Mouse (Mus musculus) forebrain, embryonic 11.5 days (tissue): ENCODE results near the gene Lrrc4b. TPM values are rescaled to one million over a fixed set of nuclear protein-coding genes. Genes with fewer than 3 reads are reported as not detected.

Experiments used
- ATAC-seq: fragments of 200-750 bp; cut with Nextera tagmentation; replicated peaks from 2 replicates; pipeline ENCODE4 v1.8.0; 2017; ENCODE audit warnings: moderate TSS enrichment; ENCODE audit not compliant: low FRiP score
- DNase-seq: peaks from one replicate; pipeline ENCODE4 v3.0.0-alpha.2; 2017; ENCODE audit warnings: low spot score
- H3K27ac ChIP-seq: fragments of 300-500 bp; sonication (generic); 2 replicates; pipeline ENCODE4 v1.5.1; 2014; ENCODE audit warnings: low read depth, low read length
- H3K27me3 ChIP-seq: fragments of 300-500 bp; sonication (generic); 2 replicates; pipeline ENCODE4 v1.6.1; 2014; ENCODE audit warnings: mild to moderate bottlenecking, low read length, mixed read lengths; ENCODE audit not compliant: control insufficient read depth, insufficient read depth
- H3K36me3 ChIP-seq: fragments of 300-500 bp; sonication (generic); 2 replicates; pipeline ENCODE4 v1.6.1; 2014; ENCODE audit warnings: mild to moderate bottlenecking, low read length, moderate library complexity, mixed read lengths; ENCODE audit not compliant: control insufficient read depth, insufficient read depth
- H3K4me1 ChIP-seq: fragments of 300-500 bp; sonication (generic); replicated peaks from 2 replicates; pipeline ENCODE4 v1.6.1; 2014; ENCODE audit warnings: low read length, mixed read lengths; ENCODE audit not compliant: control insufficient read depth, insufficient read depth
- H3K4me2 ChIP-seq: fragments of 300-500 bp; sonication (generic); 2 replicates; pipeline ENCODE4 v1.6.1; 2014; ENCODE audit warnings: low read depth, mild to moderate bottlenecking, low read length, moderate library complexity, mixed read lengths; ENCODE audit not compliant: severe bottlenecking
- H3K4me3 ChIP-seq: fragments of 300-500 bp; sonication (generic); 2 replicates; pipeline ENCODE4 v1.5.1; 2014; ENCODE audit warnings: low read depth, low read length
- H3K9ac ChIP-seq: fragments of 300-500 bp; sonication (generic); 2 replicates; pipeline ENCODE4 v1.6.1; 2014; ENCODE audit warnings: low read length
- H3K9me3 ChIP-seq: fragments of 300-500 bp; sonication (generic); 2 replicates; pipeline ENCODE4 v1.6.1; 2016; ENCODE audit warnings: low read length, mixed read lengths; ENCODE audit not compliant: control insufficient read depth
- WGBS: fragments of 180-500 bp; shearing (Covaris S2); extraction: QIAGEN DNeasy Blood & Tissue Kit; methylation state at CpG from one replicate; pipeline ENCODE4 v1.1.7; 2014; 5-methylcytosine and 5-hydroxymethylcytosine counted together
- polyA plus RNA-seq: library from polyadenylated mRNA; unstranded; fragments of >200 nt; fragmentation: Nextera tagmentation; extraction: Ambion mirVana; gene quantifications from 2 replicates; pipeline ENCODE4 v1.2.1, GENCODE M21; 2014

Gene Lrrc4b
- polyA plus RNA-seq, 1 experiment from 2014 or later = 8.2 TPM

DNA sequence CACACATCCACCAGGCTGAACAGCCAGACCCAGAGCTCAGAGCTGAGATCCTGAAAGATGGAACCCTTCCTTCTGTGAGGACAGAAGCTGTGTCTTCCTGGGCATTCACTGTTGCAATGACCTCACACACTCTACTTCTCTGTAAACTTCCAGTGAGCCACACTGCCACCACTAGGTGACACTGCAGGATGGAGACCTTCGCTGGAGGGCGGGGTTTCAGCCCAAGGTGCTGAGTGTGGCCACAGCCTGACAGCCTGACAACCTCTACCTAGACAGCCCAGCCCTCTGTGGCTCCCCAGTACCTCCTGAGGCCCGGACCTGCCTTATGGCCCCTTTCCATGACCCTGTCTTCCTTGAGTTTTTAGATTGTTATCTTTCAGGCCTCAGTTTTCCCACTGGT is 30.2 kb upstream of the Lrrc4b start:
- Histone ChIP-seq H3K4me1 (no peaks in the 10 kb centered on the region), H3K27me3 (no peaks in the 10 kb centered on the region; the same call in 1 of the 2 replicates), H3K27ac (no peak overlapping the region), H3K4me3 (no peak overlapping the region), H3K4me2 (no peak overlapping the region), H3K36me3 (no peaks in the 10 kb centered on the region), H3K9ac (no peak overlapping the region), H3K9me3 (no peaks in the 10 kb centered on the region)
- peak; percentile 81 for ATAC-seq
- 12% methylated on average over 3 of the region's 3 CpGs for WGBS
- DNase-seq = peak; percentile 82

GRCm38 (mm10) chr7:44401673-44402072 is 27.1 kb upstream of the Lrrc4b start:
- H3K9me3 ChIP-seq = no peaks in the 10 kb centered on the region
- no peaks in the 10 kb centered on the region; the same call in 1 of the 2 replicates for H3K27me3 ChIP-seq
- H3K9ac ChIP-seq = no peak overlapping the region
- ATAC-seq (no peak), DNase-seq (no peak)
- no peak overlapping the region for H3K4me2 ChIP-seq
- no peaks in the 10 kb centered on the region for H3K36me3 ChIP-seq
- no peak overlapping the region for H3K27ac ChIP-seq
- H3K4me3 ChIP-seq = no peak overlapping the region
- H3K4me1 ChIP-seq = 0 out of 2 replicates have a peak, but pooled peaks cover 2% of the 10 kb centered on the region
- WGBS = 89% methylated on average over 6 of the region's 6 CpGs

GRCm38 (mm10) chr7:44405346-44406014 is 23.3 kb upstream of the Lrrc4b start:
- peak overlapping the region; percentile 80 for H3K27ac ChIP-seq
- 0 out of 2 replicates have a peak, but pooled peaks cover 2% of the 10 kb centered on the region for H3K4me1 ChIP-seq
- DNase-seq = peak; percentile 98
- peak; percentile 97 for ATAC-seq
- no peaks in the 10 kb centered on the region for H3K9me3 ChIP-seq
- no peaks in the 10 kb centered on the region for H3K36me3 ChIP-seq
- H3K27me3 ChIP-seq = no peaks in the 10 kb centered on the region; the same call in 1 of the 2 replicates
- H3K4me3 ChIP-seq = peak overlapping the region; percentile 30
- H3K4me2 ChIP-seq = peak overlapping the region; percentile 67
- 2% methylated on average over 27 of the region's 27 CpGs for WGBS
- peak overlapping the region; percentile 55; the same call in 1 of the 2 replicates for H3K9ac ChIP-seq

DNA sequence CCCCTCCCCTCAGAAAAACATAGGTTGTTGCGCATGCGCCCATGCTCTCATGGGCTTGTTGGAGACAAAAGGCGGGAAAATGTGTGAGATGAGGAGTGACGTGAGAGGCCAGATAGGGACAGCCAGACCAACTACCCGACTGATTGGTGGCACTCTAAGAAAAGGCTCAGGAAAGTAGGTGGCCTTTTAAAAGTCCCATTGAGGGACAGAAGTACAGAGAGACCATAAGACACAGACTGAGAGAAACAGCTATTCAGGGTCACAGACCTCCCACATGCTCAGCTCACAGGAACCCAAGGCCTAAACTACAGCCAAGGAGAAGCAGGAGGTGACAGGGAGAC is 22.8 kb upstream of the Lrrc4b start:
- Histone ChIP-seq H3K4me3 (no peak overlapping the region), H3K4me2 (no peak overlapping the region), H3K27ac (no peak overlapping the region), H3K36me3 (no peaks in the 10 kb centered on the region), H3K9ac (no peak overlapping the region), H3K27me3 (no peaks in the 10 kb centered on the region; the same call in 1 of the 2 replicates), H3K9me3 (no peaks in the 10 kb centered on the region), H3K4me1 (0 out of 2 replicates have a peak, but pooled peaks cover 2% of the 10 kb centered on the region)
- ATAC-seq (no peak), DNase-seq (no peak)
- under 1% methylated on average over 5 of the region's 5 CpGs for WGBS

DNA sequence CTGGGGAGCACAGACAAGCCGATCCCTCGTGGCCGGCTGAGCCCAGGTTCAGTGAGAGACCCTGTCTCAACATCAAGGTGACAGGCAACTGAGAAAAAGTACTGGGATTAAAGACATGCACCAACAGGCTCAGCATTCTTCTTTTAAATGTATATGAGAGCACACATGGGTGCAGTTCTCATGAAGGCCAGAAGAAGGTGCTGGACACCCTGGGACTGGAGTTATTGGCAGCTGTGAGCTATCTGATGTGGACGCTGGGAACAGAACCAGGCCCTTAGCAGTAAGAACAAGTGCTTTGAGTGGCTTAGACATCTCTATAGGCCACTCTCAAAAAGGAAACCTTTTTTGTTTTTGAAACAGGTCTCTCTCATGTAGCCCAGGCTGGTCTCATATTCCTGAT is 17.7 kb upstream of the Lrrc4b start:
- no peak overlapping the region for H3K4me3 ChIP-seq
- no peak overlapping the region for H3K27ac ChIP-seq
- H3K9ac ChIP-seq = no peak overlapping the region
- no peak for ATAC-seq
- 86% methylated on average over 4 of the region's 4 CpGs for WGBS
- no peaks in the 10 kb centered on the region for H3K36me3 ChIP-seq
- H3K9me3 ChIP-seq = no peaks in the 10 kb centered on the region
- H3K4me1 ChIP-seq = no peaks in the 10 kb centered on the region
- no peaks in the 10 kb centered on the region for H3K27me3 ChIP-seq
- no peak overlapping the region for H3K4me2 ChIP-seq
- no peak for DNase-seq

GRCm38 (mm10) chr7:44413307-44413706 is 15.5 kb upstream of the Lrrc4b start:
- H3K9me3 ChIP-seq = no peaks in the 10 kb centered on the region
- DNase-seq (no peak), ATAC-seq (no peak)
- H3K27me3 ChIP-seq = no peaks in the 10 kb centered on the region
- H3K4me3 ChIP-seq = no peak overlapping the region
- H3K4me2 ChIP-seq = no peak overlapping the region
- no peaks in the 10 kb centered on the region for H3K36me3 ChIP-seq
- H3K4me1 ChIP-seq = no peaks in the 10 kb centered on the region
- 86% methylated on average over 6 of the region's 6 CpGs for WGBS
- no peak overlapping the region for H3K9ac ChIP-seq
- H3K27ac ChIP-seq = no peak overlapping the region

GRCm38 (mm10) chr7:44427666-44428065 is 1.2 kb upstream of the Lrrc4b start:
- DNase-seq (no peak), ATAC-seq (peak; percentile 0; the same call in 1 of the 2 replicates)
- peak overlapping the region; percentile 76 for H3K27ac ChIP-seq
- 17% methylated on average over 8 of the region's 8 CpGs for WGBS
- H3K9me3 ChIP-seq = no peaks in the 10 kb centered on the region
- peak overlapping the region; percentile 82; the same call in 1 of the 2 replicates for H3K4me3 ChIP-seq
- no peaks in the 10 kb centered on the region for H3K36me3 ChIP-seq
- no peaks in the 10 kb centered on the region; the same call in 1 of the 2 replicates for H3K27me3 ChIP-seq
- H3K4me1 ChIP-seq = peaks cover 21% of the 10 kb centered on the region
- H3K4me2 ChIP-seq = peak overlapping the region; percentile 85
- peak overlapping the region; percentile 61 for H3K9ac ChIP-seq

- peak overlapping the region; percentile 94 for H3K9ac ChIP-seq
- peak overlapping the region; percentile 82 for H3K4me3 ChIP-seq
- H3K4me1 ChIP-seq = peaks cover 21% of the 10 kb centered on the region
- H3K27ac ChIP-seq = peak overlapping the region; percentile 98
- DNase-seq = peak; percentile 95
- no peaks in the 10 kb centered on the region; the same call in 1 of the 2 replicates for H3K27me3 ChIP-seq
- WGBS = 1% methylated on average over 17 of the region's 38 CpGs
- ATAC-seq = peak; percentile 31
- peak overlapping the region; percentile 85 for H3K4me2 ChIP-seq
- no peaks in the 10 kb centered on the region for H3K9me3 ChIP-seq
- H3K36me3 ChIP-seq = no peaks in the 10 kb centered on the region
Measured at GRCm38 (mm10) chr7:44428171-44428950, 457 bp upstream of the Lrrc4b start.
